ENCODE assay signal across 8 mouse cellular contexts in the genomic region with DNA sequence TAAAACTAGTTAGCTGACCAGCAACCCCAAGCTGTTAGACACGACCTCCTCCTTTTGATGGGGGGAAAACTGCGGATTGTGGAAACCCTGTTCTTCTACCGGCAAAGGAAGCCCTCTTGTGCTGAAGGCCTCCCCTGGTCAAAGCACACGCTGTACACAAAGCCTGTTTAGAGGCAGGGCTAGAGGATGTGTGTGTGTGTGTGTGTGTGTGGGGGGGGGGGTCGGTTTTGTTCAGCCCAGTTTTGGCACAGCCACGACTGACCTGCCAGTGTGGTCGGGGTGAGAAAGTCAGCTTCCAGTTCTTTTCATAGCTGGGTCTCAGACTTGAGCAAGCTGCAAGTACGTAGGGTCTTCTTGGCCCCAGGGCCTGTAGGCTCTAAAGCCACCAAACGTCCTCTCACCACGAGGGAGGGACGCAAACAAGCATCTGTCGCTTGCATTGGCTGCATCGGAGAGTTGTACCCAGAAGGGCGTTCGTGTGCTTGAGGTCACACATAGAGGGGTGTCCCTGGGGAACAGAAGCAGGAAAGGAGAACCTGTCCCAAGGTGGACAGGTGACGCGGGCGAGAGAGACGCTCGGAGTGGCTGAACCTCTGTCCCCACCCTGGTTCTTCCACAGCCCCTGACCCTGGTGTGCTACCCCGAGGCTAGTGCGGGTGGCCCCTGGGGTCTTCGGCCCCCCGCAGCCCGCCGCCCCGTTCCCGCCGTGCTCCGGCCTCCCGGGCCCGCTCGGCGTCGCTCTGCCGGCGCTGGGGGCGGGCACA. TPM values are rescaled to one million over a fixed set of nuclear protein-coding genes. Genes with fewer than 3 reads are reported as not detected.
DNase-seq lines count a peak whose midpoint lies in the region; ATAC-seq and TF ChIP-seq lines count a peak whose summit lies in the region.

No protein-coding gene starts in this region.

- peak overlapping the region; percentile 93 for H3K9ac ChIP-seq in forebrain, embryonic 11.5 days (ENCODE audit: low read length)
- H3K9ac ChIP-seq in hindbrain, embryonic 11.5 days (ENCODE audit: low read depth, low read length), result peak overlapping the region; percentile 88

- ATAC-seq in forebrain, embryonic 11.5 days (replicated peaks; ENCODE audit: low FRiP score), result peak; percentile 77
- peak; percentile 78 for ATAC-seq in hindbrain, embryonic 11.5 days (ENCODE audit: low FRiP score)

- under 1% methylated on average over 30 of the region's 38 CpGs for WGBS in forebrain, embryonic 11.5 days
- WGBS in hindbrain, embryonic 11.5 days, result 1% methylated on average over 24 of the region's 38 CpGs
- 25% methylated on average over 21 of the region's 38 CpGs for WGBS in macrophage (ENCODE audit: missing documents)

- H3K27me3 ChIP-seq in forebrain, embryonic 11.5 days (ENCODE audit: control insufficient read depth, insufficient read depth, low read length), result no peaks in the 10 kb centered on the region
- no peaks in the 10 kb centered on the region for H3K27me3 ChIP-seq in hindbrain, embryonic 11.5 days (ENCODE audit: control insufficient read depth, insufficient read depth, low read length)

- peaks cover 36% of the 10 kb centered on the region for H3K79me2 ChIP-seq in macrophage (ENCODE audit: inconsistent target)

- intact Hi-C loops in left cerebral cortex, adult 2 months (cut with DNase I), result loop anchor here (5.0 kb wide), 1 partner anchor 73 kb away; the partner anchor contains the start of gene Kcng3

- H3K4me2 ChIP-seq in forebrain, embryonic 11.5 days (ENCODE audit: low read depth, low read length, severe bottlenecking), result peak overlapping the region; percentile 90
- peak overlapping the region; percentile 85 for H3K4me2 ChIP-seq in hindbrain, embryonic 11.5 days (replicated peaks; ENCODE audit: low read depth, low read length)

- no peak for TF ChIP-seq CTCF in left cerebral cortex, adult 2 months (IDR thresholded peaks at IDR 0.05)

- no peak overlapping the region; the same call in 1 of the 2 replicates for H3K27ac ChIP-seq in forebrain, embryonic 11.5 days (ENCODE audit: low read depth, low read length)
- H3K27ac ChIP-seq in hindbrain, embryonic 11.5 days (ENCODE audit: low read depth, low read length), result peak overlapping the region; percentile 73
- H3K27ac ChIP-seq in left cerebral cortex, adult 2 months, result peak overlapping the region; percentile 97
- H3K27ac ChIP-seq in macrophage, result no peak overlapping the region

- peaks cover 2% of the 10 kb centered on the region; the same call in 1 of the 2 replicates for H3K4me1 ChIP-seq in forebrain, embryonic 11.5 days (replicated peaks; ENCODE audit: control insufficient read depth, insufficient read depth, low read length)
- no peaks in the 10 kb centered on the region for H3K4me1 ChIP-seq in hindbrain, embryonic 11.5 days (replicated peaks; ENCODE audit: control insufficient read depth, insufficient read depth, low read length)

- peak; percentile 19 for DNase-seq in right cerebral cortex, adult 18-20 months
- DNase-seq in right cerebral cortex, postnatal 36 days (ENCODE audit: low spot score in 2 of 2), result no peak
- peak; percentile 47 for DNase-seq in c-Kit-negative CD71-positive TER-119-positive erythroid progenitor cells, embryonic 14.5 days (ENCODE audit: low read depth, low spot score)
- DNase-seq in forebrain, embryonic 11.5 days (ENCODE audit: low spot score), result peak; percentile 78
- DNase-seq in hindbrain, embryonic 11.5 days (ENCODE audit: low spot score), result peak; percentile 80
- peak; percentile 35 to 36 for DNase-seq in left cerebral cortex, adult 2 months (ENCODE audit: extremely low spot score in 1 of 2, low spot score in 2 of 2)
- peak; percentile 64 to 67 for DNase-seq in spleen, adult 18-20 months

- no peaks in the 10 kb centered on the region for H3K36me3 ChIP-seq in forebrain, embryonic 11.5 days (ENCODE audit: control insufficient read depth, insufficient read depth, low read length)
- no peaks in the 10 kb centered on the region for H3K36me3 ChIP-seq in hindbrain, embryonic 11.5 days (ENCODE audit: control insufficient read depth, insufficient read depth, low read length)
- no peaks in the 10 kb centered on the region for H3K36me3 ChIP-seq in macrophage (ENCODE audit: inconsistent target)

- H3K4me3 ChIP-seq in forebrain, embryonic 11.5 days (ENCODE audit: low read depth, low read length), result peak overlapping the region; percentile 78
- H3K4me3 ChIP-seq in hindbrain, embryonic 11.5 days (ENCODE audit: low read depth, low read length), result peak overlapping the region; percentile 74
- peak overlapping the region; percentile 94 for H3K4me3 ChIP-seq in left cerebral cortex, adult 2 months
- peak overlapping the region; percentile 13; the same call in 1 of the 2 replicates for H3K4me3 ChIP-seq in macrophage (ENCODE audit: inconsistent target)

- no peaks in the 10 kb centered on the region for H3K9me3 ChIP-seq in forebrain, embryonic 11.5 days (ENCODE audit: control insufficient read depth, low read length)
- H3K9me3 ChIP-seq in hindbrain, embryonic 11.5 days (ENCODE audit: control insufficient read depth, low read length), result no peaks in the 10 kb centered on the region

RNA-seq across cellular contexts. Expression of gene Mta3, which starts 0.4 kb away (rescaled TPM):
- 32.9 and 38.4 TPM in 2 replicates for polyA plus RNA-seq in forebrain, embryonic 11.5 days (2014; fragmentation: Nextera tagmentation; extraction: Ambion mirVana)
- polyA plus RNA-seq in hindbrain, embryonic 11.5 days (2014; fragmentation: Nextera tagmentation; extraction: Ambion mirVana), result 41.1 and 41.7 TPM in 2 replicates
- total RNA-seq in left cerebral cortex, adult 2 months (2021), result 10 to 100 TPM; 90.6 to 93.6 TPM
- 100 to 1,000 TPM in 11 of 26 experiments, 10 to 100 TPM in 15; 22.8 to 143 (median 94.8) TPM for total RNA-seq in macrophage (2018; cell fraction: chromatin; rRNA removed)
- 10 to 100 TPM; 26.2 to 42.3 (median 34.7) TPM for total RNA-seq in macrophage (2018; cell fraction: cytosol; rRNA removed)
- total RNA-seq in macrophage (2018; cell fraction: nucleus; rRNA removed), result 10 to 100 TPM; 14.8 to 97.0 (median 42.8) TPM
- 35.9 to 71.7 TPM (median 43.5 TPM) in 3 replicates for polyA plus RNA-seq in macrophage (2018)

Comparison
In these comparisons a context has a peak if more than half of its experiments do, and no peak if none do; other contexts are left out.
1. DNase-seq: peak in right cerebral cortex, adult 18-20 months (single experiment), c-Kit-negative CD71-positive TER-119-positive erythroid progenitor cells, embryonic 14.5 days (single experiment), forebrain, embryonic 11.5 days (single experiment), hindbrain, embryonic 11.5 days (single experiment), left cerebral cortex, adult 2 months (2 of 2) and spleen, adult 18-20 months (2 of 2); none in right cerebral cortex, postnatal 36 days (0 of 2).
2. H3K27ac ChIP-seq: peak in hindbrain, embryonic 11.5 days (single experiment) and left cerebral cortex, adult 2 months (single experiment); none in forebrain, embryonic 11.5 days (single experiment) and macrophage (single experiment).
3. H3K4me3 ChIP-seq: peak in every context shown above with its lines; median percentile 94 in left cerebral cortex, adult 2 months; 78 in forebrain, embryonic 11.5 days; 74 in hindbrain, embryonic 11.5 days; 13 in macrophage.